Mouse (Mus musculus): ENCODE measurements around the gene B130006D01Rik. TPM values are rescaled to one million over a fixed set of nuclear protein-coding genes. Genes with fewer than 3 reads are reported as not detected.

The B130006D01Rik gene
- 2.0 TPM in 2 replicates for polyA plus RNA-seq (2015; fragmentation: Nextera tagmentation; extraction: Ambion mirVana)

DNA sequence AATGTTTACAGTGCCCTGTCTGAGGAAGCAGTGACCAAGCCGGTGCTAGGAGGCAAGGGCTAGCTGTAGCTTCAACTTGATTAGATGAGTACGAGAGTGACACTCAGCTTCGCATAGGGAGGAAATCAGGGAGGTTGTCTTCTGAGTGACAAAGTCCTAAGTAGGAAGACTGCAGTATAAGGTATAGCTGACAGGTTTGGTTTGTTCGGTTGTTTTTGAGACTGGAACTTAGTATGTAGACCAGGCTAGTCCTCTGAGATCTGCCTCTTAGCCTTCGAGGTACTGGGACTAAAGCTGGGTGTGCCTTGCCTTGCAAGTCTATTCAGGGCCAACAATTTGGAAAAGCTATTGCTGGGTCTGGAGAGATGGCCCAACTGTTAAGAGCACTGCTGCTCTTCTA, at the start of gene B130006D01Rik:
Gene B130006D01Rik, plus strand, starts transcription at position 301 of the 400 bp plus-strand sequence.
- Histone ChIP-seq H3K4me3 (no peak within 1 kb of the TSS), H3K9me3 (no peaks in the 10 kb centered on the region), H3K27ac (no peak within 1 kb of the TSS), H3K4me2 (replicated peaks) (no peak within 1 kb of the TSS), H3K27me3 (no peaks in the 10 kb centered on the region), H3K36me3 (no peaks in the 10 kb centered on the region), H3K4me1 (peaks cover 2% of the 10 kb centered on the region; the same call in 1 of the 2 replicates), H3K9ac (no peak within 1 kb of the TSS)
- ATAC-seq (ENCODE audit: low FRiP score, low read depth): no peak
- 93% methylated on average over 5 of the region's 5 CpGs for WGBS

- no peaks in the 10 kb centered on the region for H3K27me3 ChIP-seq
- peaks cover 41% of the 10 kb centered on the region for H3K4me1 ChIP-seq
- H3K9me3 ChIP-seq: no peaks in the 10 kb centered on the region
- 0 out of 2 replicates have a peak overlapping the region, but pooled peaks have one; percentile 69 for H3K27ac ChIP-seq
- peaks cover 85% of the 10 kb centered on the region for H3K36me3 ChIP-seq
- H3K9ac ChIP-seq: no peak overlapping the region
- no peak for ATAC-seq (ENCODE audit: low FRiP score, low read depth)
- no peak overlapping the region for H3K4me2 ChIP-seq (replicated peaks)
- WGBS: 87% methylated on average over 14 of the region's 14 CpGs
- H3K4me3 ChIP-seq: no peak overlapping the region
Measured at GRCm38 (mm10) chr11:95675498-95675897, 47.9 kb upstream of the B130006D01Rik start.

GRCm38 (mm10) chr11:95676307-95676706, 47.1 kb upstream of the B130006D01Rik start:
- Histone ChIP-seq H3K4me2 (replicated peaks) (no peak overlapping the region), H3K9me3 (no peaks in the 10 kb centered on the region), H3K9ac (no peak overlapping the region), H3K27ac (peak overlapping the region; percentile 69), H3K36me3 (peaks cover 82% of the 10 kb centered on the region), H3K27me3 (no peaks in the 10 kb centered on the region), H3K4me1 (peaks cover 48% of the 10 kb centered on the region), H3K4me3 (no peak overlapping the region)
- peak; percentile 24; the same call in 1 of the 2 replicates for ATAC-seq (ENCODE audit: low FRiP score, low read depth)
- 9% methylated on average over 6 of the region's 6 CpGs for WGBS

GRCm38 (mm10) chr11:95677925-95678701, 45.3 kb upstream of the B130006D01Rik start:
- H3K27ac ChIP-seq: no peak overlapping the region
- 0 out of 2 replicates have a peak, but pooled peaks have one; percentile 20 for ATAC-seq (ENCODE audit: low FRiP score, low read depth)
- H3K4me3 ChIP-seq: no peak overlapping the region
- peaks cover 64% of the 10 kb centered on the region for H3K4me1 ChIP-seq
- H3K4me2 ChIP-seq (replicated peaks): no peak overlapping the region
- no peak overlapping the region for H3K9ac ChIP-seq
- peaks cover 70% of the 10 kb centered on the region for H3K36me3 ChIP-seq
- 46% methylated on average over 14 of the region's 14 CpGs for WGBS
- H3K9me3 ChIP-seq: no peaks in the 10 kb centered on the region
- no peaks in the 10 kb centered on the region for H3K27me3 ChIP-seq

DNA sequence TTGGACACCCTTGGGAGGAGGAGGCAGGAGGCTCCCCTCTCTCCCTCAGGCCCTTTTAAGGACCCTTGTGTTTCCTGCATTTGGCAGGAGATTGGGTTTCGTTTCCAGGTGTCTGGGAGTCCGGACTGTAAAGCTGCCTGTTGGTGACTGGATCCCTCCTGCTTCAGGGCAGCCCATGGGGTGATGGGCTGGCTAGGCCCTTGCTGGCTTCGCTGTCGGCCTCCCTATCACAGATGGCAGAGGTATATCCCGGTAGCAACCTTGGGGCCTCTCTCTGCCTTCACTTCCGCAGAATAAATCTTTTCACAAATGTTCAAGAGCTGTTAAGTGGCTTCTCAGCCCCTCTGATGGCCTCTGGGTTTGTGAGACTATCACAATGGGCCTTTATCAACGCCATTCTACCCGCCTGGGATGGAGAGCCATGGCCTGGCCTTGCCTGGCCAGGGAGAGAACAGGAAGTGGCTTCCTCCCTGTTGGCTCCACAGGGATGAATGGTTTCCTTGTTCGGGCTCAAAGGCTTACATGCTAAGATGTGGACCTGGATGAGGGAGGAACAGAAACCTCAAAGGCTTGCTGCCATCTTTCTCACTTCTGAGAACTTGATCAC, 41.3 kb upstream of the B130006D01Rik start:
- H3K27me3 ChIP-seq: no peaks in the 10 kb centered on the region
- ATAC-seq (ENCODE audit: low FRiP score, low read depth): peak; percentile 38; the same call in 1 of the 2 replicates
- H3K4me3 ChIP-seq: no peak overlapping the region
- H3K27ac ChIP-seq: peak overlapping the region; percentile 66
- peaks cover 40% of the 10 kb centered on the region for H3K36me3 ChIP-seq
- H3K9me3 ChIP-seq: no peaks in the 10 kb centered on the region
- peaks cover 47% of the 10 kb centered on the region for H3K4me1 ChIP-seq
- 33% methylated on average over 9 of the region's 9 CpGs for WGBS
- no peak overlapping the region for H3K9ac ChIP-seq
- 0 out of 2 replicates have a peak overlapping the region, but pooled peaks have one; percentile 20 for H3K4me2 ChIP-seq (replicated peaks)

DNA sequence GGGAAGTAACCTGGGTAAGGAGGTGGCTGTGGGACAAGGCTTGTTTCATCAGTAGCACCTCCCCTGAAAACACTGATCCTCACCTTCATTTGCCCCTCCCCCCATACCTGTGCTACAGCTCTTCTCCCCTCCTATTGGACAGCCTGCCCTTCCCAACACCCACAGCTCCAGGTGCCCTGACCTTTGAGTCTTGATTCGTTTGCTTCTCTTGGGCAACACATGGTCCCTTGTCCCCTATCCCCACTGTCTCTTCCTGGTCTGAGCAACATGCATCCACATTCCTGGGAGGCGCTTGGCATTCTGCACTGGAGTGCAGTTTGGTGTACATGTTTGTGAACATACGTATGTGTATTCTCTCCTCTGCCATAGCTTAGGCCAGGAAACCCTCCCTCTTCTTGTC, 40.4 kb upstream of the B130006D01Rik start:
- Histone ChIP-seq H3K4me3 (no peak overlapping the region), H3K4me2 (replicated peaks) (no peak overlapping the region), H3K27me3 (no peaks in the 10 kb centered on the region), H3K36me3 (peaks cover 31% of the 10 kb centered on the region), H3K9me3 (no peaks in the 10 kb centered on the region), H3K27ac (no peak overlapping the region), H3K9ac (no peak overlapping the region), H3K4me1 (peaks cover 38% of the 10 kb centered on the region)
- 86% methylated on average over 3 of the region's 3 CpGs for WGBS
- no peak for ATAC-seq (ENCODE audit: low FRiP score, low read depth)

GRCm38 (mm10) chr11:95686031-95686430, 37.4 kb upstream of the B130006D01Rik start:
- Histone ChIP-seq H3K27ac (no peak overlapping the region), H3K4me1 (peaks cover 23% of the 10 kb centered on the region), H3K9me3 (no peaks in the 10 kb centered on the region), H3K9ac (no peak overlapping the region), H3K4me2 (replicated peaks) (no peak overlapping the region), H3K27me3 (no peaks in the 10 kb centered on the region), H3K4me3 (no peak overlapping the region), H3K36me3 (0 out of 2 replicates have a peak, but pooled peaks cover 6% of the 10 kb centered on the region)
- no peak for ATAC-seq (ENCODE audit: low FRiP score, low read depth)
- 5% methylated on average over 4 of the region's 4 CpGs for WGBS

GRCm38 (mm10) chr11:95687084-95687656, 36.2 kb upstream of the B130006D01Rik start:
- Histone ChIP-seq H3K4me3 (no peak overlapping the region), H3K4me2 (replicated peaks) (no peak overlapping the region), H3K9ac (no peak overlapping the region), H3K4me1 (peaks cover 12% of the 10 kb centered on the region), H3K36me3 (no peaks in the 10 kb centered on the region), H3K27ac (no peak overlapping the region), H3K27me3 (no peaks in the 10 kb centered on the region), H3K9me3 (no peaks in the 10 kb centered on the region)
- WGBS: 53% methylated on average over 11 of the region's 11 CpGs
- ATAC-seq (ENCODE audit: low FRiP score, low read depth): no peak

DNA sequence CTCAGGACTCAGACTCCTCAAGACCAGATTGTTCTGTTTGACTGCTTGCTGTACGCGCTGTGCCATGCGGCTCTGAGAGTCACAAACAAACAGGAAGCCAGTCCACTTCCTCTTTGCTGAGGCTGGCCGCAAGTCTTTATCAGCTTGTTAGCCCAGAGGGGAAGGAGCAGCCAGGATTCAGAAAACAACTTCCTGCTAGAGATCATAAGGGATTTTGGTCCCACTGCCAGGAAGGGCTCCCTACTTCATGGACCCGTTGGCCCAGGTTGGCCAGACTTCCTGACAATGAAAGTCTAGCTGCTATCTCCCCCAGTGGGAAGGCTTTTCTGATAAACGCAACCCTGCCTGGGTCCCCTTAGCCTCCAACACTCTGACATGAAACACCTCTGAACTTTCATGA, 34.9 kb upstream of the B130006D01Rik start:
- H3K27ac ChIP-seq: peak overlapping the region; percentile 33; the same call in 1 of the 2 replicates
- no peak overlapping the region; the same call in 1 of the 2 replicates for H3K4me2 ChIP-seq (replicated peaks)
- peaks cover 5% of the 10 kb centered on the region; the same call in 1 of the 2 replicates for H3K4me1 ChIP-seq
- no peak overlapping the region for H3K9ac ChIP-seq
- 57% methylated on average over 6 of the region's 6 CpGs for WGBS
- H3K4me3 ChIP-seq: no peak overlapping the region
- H3K9me3 ChIP-seq: no peaks in the 10 kb centered on the region
- H3K27me3 ChIP-seq: no peaks in the 10 kb centered on the region
- no peak for ATAC-seq (ENCODE audit: low FRiP score, low read depth)
- H3K36me3 ChIP-seq: no peaks in the 10 kb centered on the region

- no peak overlapping the region; the same call in 1 of the 2 replicates for H3K4me2 ChIP-seq (replicated peaks)
- H3K27ac ChIP-seq: peak overlapping the region; percentile 33; the same call in 1 of the 2 replicates
- no peak overlapping the region for H3K4me3 ChIP-seq
- H3K9ac ChIP-seq: no peak overlapping the region
- ATAC-seq (ENCODE audit: low FRiP score, low read depth): no peak
- WGBS: 66% methylated on average over 7 of the region's 7 CpGs
- peaks cover 5% of the 10 kb centered on the region; the same call in 1 of the 2 replicates for H3K4me1 ChIP-seq
- no peaks in the 10 kb centered on the region for H3K27me3 ChIP-seq
- no peaks in the 10 kb centered on the region for H3K36me3 ChIP-seq
- H3K9me3 ChIP-seq: no peaks in the 10 kb centered on the region
Measured at GRCm38 (mm10) chr11:95688981-95689380, 34.4 kb upstream of the B130006D01Rik start.

- H3K9me3 ChIP-seq: no peaks in the 10 kb centered on the region
- no peaks in the 10 kb centered on the region for H3K36me3 ChIP-seq
- no peak overlapping the region for H3K27ac ChIP-seq
- H3K4me3 ChIP-seq: no peak overlapping the region
- H3K4me2 ChIP-seq (replicated peaks): no peak overlapping the region
- no peak overlapping the region for H3K9ac ChIP-seq
- 79% methylated on average over 3 of the region's 3 CpGs for WGBS
- H3K27me3 ChIP-seq: no peaks in the 10 kb centered on the region
- ATAC-seq (ENCODE audit: low FRiP score, low read depth): no peak
- peaks cover 5% of the 10 kb centered on the region; the same call in 1 of the 2 replicates for H3K4me1 ChIP-seq
Measured at GRCm38 (mm10) chr11:95689544-95689943, 33.8 kb upstream of the B130006D01Rik start.

DNA sequence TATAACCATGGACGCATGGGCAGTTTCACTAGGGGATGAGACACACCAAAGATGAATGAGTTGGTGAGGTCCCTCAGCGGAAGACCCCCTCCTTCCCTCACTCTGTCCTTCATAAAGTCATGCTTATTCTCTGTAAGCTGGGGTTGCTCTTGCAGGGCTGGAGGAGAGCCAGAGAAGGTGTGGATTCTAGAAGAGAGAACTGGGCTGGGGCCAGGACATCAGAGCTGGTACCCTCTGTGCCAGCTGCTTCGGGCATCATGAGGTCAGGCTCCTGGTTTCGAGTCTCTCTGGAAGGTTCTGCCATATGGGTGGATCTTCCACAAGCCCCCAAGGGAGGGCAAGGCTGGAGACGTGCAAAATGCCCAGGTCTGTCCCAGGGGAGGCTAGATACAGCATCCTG, 24.8 kb upstream of the B130006D01Rik start:
- no peaks in the 10 kb centered on the region for H3K9me3 ChIP-seq
- ATAC-seq (ENCODE audit: low FRiP score, low read depth): no peak
- H3K9ac ChIP-seq: no peak overlapping the region
- H3K27me3 ChIP-seq: no peaks in the 10 kb centered on the region
- H3K4me2 ChIP-seq (replicated peaks): no peak overlapping the region
- no peaks in the 10 kb centered on the region for H3K36me3 ChIP-seq
- WGBS: 84% methylated on average over 5 of the region's 5 CpGs
- no peak overlapping the region for H3K27ac ChIP-seq
- peaks cover 2% of the 10 kb centered on the region; the same call in 1 of the 2 replicates for H3K4me1 ChIP-seq
- no peak overlapping the region for H3K4me3 ChIP-seq

Measured in limb, embryonic 13.5 days (tissue).